In genomic region chr3:95174011-95174592, GRCm38 (mm10) we compare ENCODE assay signal across 8 mouse cellular contexts. TPM values are rescaled to one million over a fixed set of nuclear protein-coding genes. Genes with fewer than 3 reads are reported as not detected.
DNase-seq lines count a peak whose midpoint lies in the region; ATAC-seq lines count a peak whose summit lies in the region.

No protein-coding gene starts in this region.

- peaks cover 21% of the 10 kb centered on the region for H3K4me1 ChIP-seq in forebrain, embryonic 10.5 days
- H3K4me1 ChIP-seq in heart, embryonic 15.5 days (replicated peaks), result peaks cover 19% of the 10 kb centered on the region
- H3K4me1 ChIP-seq in liver, embryonic 12.5 days, result peaks cover 19% of the 10 kb centered on the region; the same call in 1 of the 2 replicates
- peaks cover 12% of the 10 kb centered on the region for H3K4me1 ChIP-seq in stomach, embryonic 15.5 days

- peak overlapping the region; percentile 45 for H3K4me3 ChIP-seq in forebrain, embryonic 10.5 days
- H3K4me3 ChIP-seq in heart, embryonic 15.5 days, result peak overlapping the region; percentile 42
- peak overlapping the region; percentile 43 for H3K4me3 ChIP-seq in liver, embryonic 12.5 days
- peak overlapping the region; percentile 29 for H3K4me3 ChIP-seq in stomach, embryonic 15.5 days (replicated peaks)

- peak overlapping the region; percentile 72 for H3K4me2 ChIP-seq in heart, embryonic 15.5 days
- H3K4me2 ChIP-seq in liver, embryonic 12.5 days, result peak overlapping the region; percentile 64
- peak overlapping the region; percentile 59 for H3K4me2 ChIP-seq in stomach, embryonic 15.5 days

- 0 out of 2 replicates have a peak, but pooled peaks have one; percentile 21 for ATAC-seq in heart, embryonic 15.5 days (replicated peaks; ENCODE audit: insufficient number of reproducible peaks, insufficient read depth, low FRiP score, low read depth)
- ATAC-seq in liver, embryonic 12.5 days, result peak; percentile 47; the same call in 1 of the 2 replicates
- ATAC-seq in stomach, embryonic 15.5 days (ENCODE audit: insufficient read depth, low FRiP score, low read depth), result peak; percentile 40; the same call in 1 of the 2 replicates

- H3K9me3 ChIP-seq in forebrain, embryonic 10.5 days, result no peaks in the 10 kb centered on the region
- H3K9me3 ChIP-seq in heart, embryonic 15.5 days (replicated peaks), result no peaks in the 10 kb centered on the region
- no peaks in the 10 kb centered on the region for H3K9me3 ChIP-seq in liver, embryonic 12.5 days (replicated peaks)
- H3K9me3 ChIP-seq in stomach, embryonic 15.5 days, result no peaks in the 10 kb centered on the region

- 1% methylated on average over 16 of the region's 16 CpGs for WGBS in forebrain, embryonic 10.5 days
- 8% methylated on average over 16 of the region's 16 CpGs for WGBS in heart, embryonic 15.5 days
- WGBS in liver, embryonic 12.5 days (ENCODE audit: insufficient replicate concordance), result 1% methylated on average over 16 of the region's 16 CpGs
- 13% methylated on average over 16 of the region's 16 CpGs for WGBS in stomach, embryonic 15.5 days

- no peak overlapping the region for H3K27ac ChIP-seq in forebrain, embryonic 10.5 days
- no peak overlapping the region for H3K27ac ChIP-seq in heart, embryonic 15.5 days
- H3K27ac ChIP-seq in liver, embryonic 12.5 days, result no peak overlapping the region
- H3K27ac ChIP-seq in stomach, embryonic 15.5 days, result no peak overlapping the region

- peak; percentile 91 for DNase-seq in CD4-positive, CD25-positive, alpha-beta regulatory T cell, adult 2 months (ENCODE audit: low read depth, low spot score)
- peak; percentile 83 for DNase-seq in c-Kit-positive CD71-negative TER-119-negative erythroid progenitor cells, embryonic 14.5 days (ENCODE audit: low read depth)
- peak; percentile 82 for DNase-seq in forebrain, embryonic 10.5 days (ENCODE audit: extremely low spot score, low spot score)
- DNase-seq in kidney, postnatal 10 days, result peak; percentile 95
- DNase-seq in natural killer cell, adult 2 months (ENCODE audit: low spot score in 2 of 2), result peak; percentile 73 to 81

- 0 out of 2 replicates have a peak overlapping the region, but pooled peaks have one; percentile 27 for H3K9ac ChIP-seq in heart, embryonic 15.5 days
- no peak overlapping the region for H3K9ac ChIP-seq in liver, embryonic 12.5 days
- H3K9ac ChIP-seq in stomach, embryonic 15.5 days, result no peak overlapping the region

- peaks cover 63% of the 10 kb centered on the region for H3K27me3 ChIP-seq in forebrain, embryonic 10.5 days (ENCODE audit: poor library complexity, severe bottlenecking)
- peaks cover 42% of the 10 kb centered on the region for H3K27me3 ChIP-seq in heart, embryonic 15.5 days
- H3K27me3 ChIP-seq in liver, embryonic 12.5 days (replicated peaks), result peaks cover 84% of the 10 kb centered on the region
- peaks cover 29% of the 10 kb centered on the region for H3K27me3 ChIP-seq in stomach, embryonic 15.5 days (replicated peaks)

- H3K36me3 ChIP-seq in forebrain, embryonic 10.5 days (replicated peaks), result peaks cover 40% of the 10 kb centered on the region
- H3K36me3 ChIP-seq in heart, embryonic 15.5 days, result no peaks in the 10 kb centered on the region
- no peaks in the 10 kb centered on the region for H3K36me3 ChIP-seq in liver, embryonic 12.5 days
- peaks cover 23% of the 10 kb centered on the region for H3K36me3 ChIP-seq in stomach, embryonic 15.5 days

RNA-seq across cellular contexts. Expression of gene Sema6c, which starts 13.8 kb away (rescaled TPM):
- 3.9 and 4.2 TPM in 2 replicates for polyA plus RNA-seq in forebrain, embryonic 10.5 days (2016; fragmentation: Nextera tagmentation; extraction: Ambion mirVana)
- polyA plus RNA-seq in heart, embryonic 15.5 days (2015; fragmentation: Nextera tagmentation; extraction: Ambion mirVana), result 2.0 and 3.5 TPM in 2 replicates
- polyA plus RNA-seq in liver, embryonic 12.5 days (2016; fragmentation: Nextera tagmentation; extraction: Ambion mirVana), result 1.9 and 2.1 TPM in 2 replicates
- polyA plus RNA-seq in stomach, embryonic 15.5 days (2015; fragmentation: Nextera tagmentation; extraction: Ambion mirVana), result 5.9 and 6.9 TPM in 2 replicates

RNA-seq across cellular contexts. Expression of gene Tnfaip8l2, which starts 31.9 kb away (rescaled TPM):
- 1.4 and 1.5 TPM in 2 replicates for polyA plus RNA-seq in forebrain, embryonic 10.5 days (2016; fragmentation: Nextera tagmentation; extraction: Ambion mirVana)
- polyA plus RNA-seq in heart, embryonic 15.5 days (2015; fragmentation: Nextera tagmentation; extraction: Ambion mirVana), result 2.5 and 4.8 TPM in 2 replicates
- 5.1 and 5.3 TPM in 2 replicates for polyA plus RNA-seq in liver, embryonic 12.5 days (2016; fragmentation: Nextera tagmentation; extraction: Ambion mirVana)
- polyA plus RNA-seq in stomach, embryonic 15.5 days (2015; fragmentation: Nextera tagmentation; extraction: Ambion mirVana), result 5.1 and 6.7 TPM in 2 replicates

RNA-seq across cellular contexts. Expression of gene Lysmd1, which starts 40.2 kb away (rescaled TPM):
- 12.6 and 13.3 TPM in 2 replicates for polyA plus RNA-seq in forebrain, embryonic 10.5 days (2016; fragmentation: Nextera tagmentation; extraction: Ambion mirVana)
- polyA plus RNA-seq in heart, embryonic 15.5 days (2015; fragmentation: Nextera tagmentation; extraction: Ambion mirVana), result 9.4 and 10.4 TPM in 2 replicates
- polyA plus RNA-seq in liver, embryonic 12.5 days (2016; fragmentation: Nextera tagmentation; extraction: Ambion mirVana), result 7.9 and 8.6 TPM in 2 replicates
- polyA plus RNA-seq in stomach, embryonic 15.5 days (2015; fragmentation: Nextera tagmentation; extraction: Ambion mirVana), result 11.6 and 11.7 TPM in 2 replicates

RNA-seq across cellular contexts. Expression of gene Scnm1, which starts 40.3 kb away (rescaled TPM):
- 75.8 and 80.7 TPM in 2 replicates for polyA plus RNA-seq in forebrain, embryonic 10.5 days (2016; fragmentation: Nextera tagmentation; extraction: Ambion mirVana)
- 51.0 and 54.2 TPM in 2 replicates for polyA plus RNA-seq in heart, embryonic 15.5 days (2015; fragmentation: Nextera tagmentation; extraction: Ambion mirVana)
- 38.2 and 39.7 TPM in 2 replicates for polyA plus RNA-seq in liver, embryonic 12.5 days (2016; fragmentation: Nextera tagmentation; extraction: Ambion mirVana)
- polyA plus RNA-seq in stomach, embryonic 15.5 days (2015; fragmentation: Nextera tagmentation; extraction: Ambion mirVana), result 59.1 and 62.7 TPM in 2 replicates

RNA-seq across cellular contexts. Expression of gene Gabpb2, which starts 43.6 kb away (rescaled TPM):
- 13.5 and 13.7 TPM in 2 replicates for polyA plus RNA-seq in forebrain, embryonic 10.5 days (2016; fragmentation: Nextera tagmentation; extraction: Ambion mirVana)
- 5.1 and 6.5 TPM in 2 replicates for polyA plus RNA-seq in heart, embryonic 15.5 days (2015; fragmentation: Nextera tagmentation; extraction: Ambion mirVana)
- polyA plus RNA-seq in liver, embryonic 12.5 days (2016; fragmentation: Nextera tagmentation; extraction: Ambion mirVana), result 11.0 and 11.4 TPM in 2 replicates
- 10.7 and 11.4 TPM in 2 replicates for polyA plus RNA-seq in stomach, embryonic 15.5 days (2015; fragmentation: Nextera tagmentation; extraction: Ambion mirVana)
